Comparison of ENCODE assay signal across 8 mouse cellular contexts in the genomic region with DNA sequence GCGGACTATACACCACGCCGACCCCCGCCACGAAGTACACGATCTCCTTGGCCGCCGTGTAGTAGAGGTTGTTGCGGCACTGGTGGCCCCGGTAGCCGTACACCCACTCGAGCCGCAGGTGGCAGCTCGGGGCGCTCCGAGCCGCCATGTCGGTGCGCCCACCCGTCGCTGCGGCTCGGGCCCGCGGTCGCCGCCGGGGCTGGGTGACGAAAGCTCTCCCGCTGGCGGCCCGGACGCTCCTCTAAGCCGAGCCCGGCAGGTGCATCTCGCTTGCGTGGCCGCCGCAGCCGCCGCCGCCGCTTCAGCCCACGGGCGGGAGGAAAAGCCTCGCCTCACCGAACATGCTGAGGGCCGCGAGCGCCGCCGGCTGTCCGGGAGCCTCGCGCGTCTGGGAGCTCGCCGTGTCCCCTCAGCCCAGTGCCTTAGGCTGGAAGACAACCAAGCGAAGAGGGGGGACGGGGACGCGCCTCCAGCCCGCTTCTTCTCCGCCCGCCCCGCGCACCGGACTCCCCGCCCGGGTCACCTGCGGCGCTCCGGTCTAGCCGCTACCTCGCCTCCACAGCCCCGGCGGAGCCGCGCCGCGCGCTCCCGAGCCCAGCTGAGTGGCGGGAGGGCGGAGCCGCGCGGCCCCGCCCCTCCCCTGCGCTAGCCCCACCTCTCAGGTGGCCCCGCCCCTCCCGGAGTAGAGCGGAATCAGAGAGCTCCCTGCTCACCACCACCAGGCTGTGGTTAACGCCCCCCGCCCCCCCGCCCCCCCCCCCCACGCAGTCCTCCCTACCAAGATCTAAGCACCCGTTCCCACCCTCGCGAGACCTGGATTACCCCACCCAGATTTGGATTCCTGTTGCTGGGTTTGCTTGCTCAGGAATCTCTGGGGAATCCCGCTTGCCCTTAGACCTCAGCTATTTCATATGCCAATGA. TPM values are rescaled to one million over a fixed set of nuclear protein-coding genes. Genes with fewer than 3 reads are reported as not detected.
DNase-seq lines count a peak whose midpoint lies in the region; ATAC-seq and TF ChIP-seq lines count a peak whose summit lies in the region.

A gene (minus strand): TSS at position 604 of the 921 bp plus-strand sequence.

- no peaks in the 10 kb centered on the region for H3K9me3 ChIP-seq in MEL (replicated peaks; ENCODE audit: insufficient read depth, low read length)
- no peaks in the 10 kb centered on the region for H3K9me3 ChIP-seq in forebrain, embryonic 16.5 days (ENCODE audit: control insufficient read depth, low read length)
- no peaks in the 10 kb centered on the region for H3K9me3 ChIP-seq in lung, embryonic 15.5 days

- H3K27me3 ChIP-seq in MEL (ENCODE audit: control insufficient read depth in 1 of 2, insufficient read depth in 2 of 2, low read length in 2 of 2) = peaks cover 3 to 4% of the 10 kb centered on the region in 2 experiments; a peak in 2 of 4 replicates
- H3K27me3 ChIP-seq in forebrain, embryonic 16.5 days (replicated peaks; ENCODE audit: control insufficient read depth, insufficient read depth, low read length) = no peaks in the 10 kb centered on the region
- H3K27me3 ChIP-seq in lung, embryonic 15.5 days = peaks cover 20% of the 10 kb centered on the region

- peak within 1 kb of the TSS; percentile 84 for H3K9ac ChIP-seq in MEL (ENCODE audit: control insufficient read depth, low read depth, low read length, poor library complexity, severe bottlenecking)
- peak within 1 kb of the TSS; percentile 73 for H3K9ac ChIP-seq in forebrain, embryonic 16.5 days (replicated peaks; ENCODE audit: low read depth, low read length)
- peak within 1 kb of the TSS; percentile 43 for H3K9ac ChIP-seq in lung, embryonic 15.5 days

- peak; percentile 83 for DNase-seq in MEL (ENCODE audit: low read depth, low spot score)
- DNase-seq in cerebellum, adult 11-12 months = peak; percentile 85
- DNase-seq in heart, postnatal 36 days = peak; percentile 63 to 68
- peak; percentile 47 to 69 for DNase-seq in layer of hippocampus, adult 8-10 months (ENCODE audit: low spot score in 2 of 2)
- peak; percentile 60 for DNase-seq in ovary, adult 18-20 months (ENCODE audit: low spot score)
- DNase-seq in thymus, postnatal 0 days (ENCODE audit: low spot score) = peak; percentile 92

- peak within 1 kb of the TSS; percentile 65 to 78 for H3K4me3 ChIP-seq in MEL (ENCODE audit: control insufficient read depth in 1 of 2, insufficient read depth in 1 of 2, low read depth in 2 of 2, low read length in 2 of 2)
- H3K4me3 ChIP-seq in forebrain, embryonic 16.5 days (replicated peaks; ENCODE audit: low read length) = peak within 1 kb of the TSS; percentile 75
- H3K4me3 ChIP-seq in lung, embryonic 15.5 days = peak within 1 kb of the TSS; percentile 78

- peaks cover 0 to 5% of the 10 kb centered on the region in 2 experiments; a peak in 1 of 4 replicates for H3K4me1 ChIP-seq in MEL (ENCODE audit: control insufficient read depth in 1 of 2, insufficient read depth in 2 of 2, low read length in 2 of 2)
- peaks cover 12% of the 10 kb centered on the region for H3K4me1 ChIP-seq in forebrain, embryonic 16.5 days (replicated peaks; ENCODE audit: control insufficient read depth, insufficient read depth, low read length)
- 0 out of 2 replicates have a peak, but pooled peaks cover 7% of the 10 kb centered on the region for H3K4me1 ChIP-seq in lung, embryonic 15.5 days

- TF ChIP-seq POLR2A in MEL (IDR thresholded peaks at IDR 0.05; ENCODE audit: control insufficient read depth in 1 of 2, insufficient read depth in 1 of 2, low read depth in 1 of 2, low read length in 2 of 2, poor library complexity in 1 of 2) = peak; percentile 46 to 56; a peak in 2 of 4 replicates

- TF ChIP-seq CTCF in MEL (IDR thresholded peaks at IDR 0.05 in 2 of 3, conservative IDR thresholded peaks at IDR 0.05 in 1 of 3; ENCODE audit: control insufficient read depth in 1 of 3, insufficient read depth in 1 of 3, low read depth in 2 of 3, low read length in 3 of 3, poor library complexity in 1 of 3, severe bottlenecking in 1 of 3) = peak in 1 of 3 experiments; percentile 12; a peak in 2 of 6 replicates

- intact Hi-C loops in heart, postnatal 36 days (cut with DNase I) = no loop called here

- H3K79me2 ChIP-seq in MEL (ENCODE audit: control insufficient read depth, insufficient read depth, low read length, poor library complexity) = no peaks in the 10 kb centered on the region; the same call in 1 of the 2 replicates

- no peak for TF ChIP-seq RAD21 in MEL (IDR thresholded peaks at IDR 0.05; ENCODE audit: low read depth, low read length)

- H3K27ac ChIP-seq in MEL (ENCODE audit: control insufficient read depth, low read depth, low read length) = no peak within 1 kb of the TSS
- peak within 1 kb of the TSS; percentile 77 for H3K27ac ChIP-seq in forebrain, embryonic 16.5 days (ENCODE audit: low read length)
- H3K27ac ChIP-seq in lung, embryonic 15.5 days = no peak within 1 kb of the TSS

- peaks cover 0 to 3% of the 10 kb centered on the region in 2 experiments; a peak in 1 of 4 replicates for H3K36me3 ChIP-seq in MEL (ENCODE audit: control insufficient read depth in 1 of 2, insufficient read depth in 2 of 2, low read length in 2 of 2)
- H3K36me3 ChIP-seq in forebrain, embryonic 16.5 days (ENCODE audit: control insufficient read depth, insufficient read depth) = no peaks in the 10 kb centered on the region
- no peaks in the 10 kb centered on the region for H3K36me3 ChIP-seq in lung, embryonic 15.5 days

- TF ChIP-seq EP300 in MEL (IDR thresholded peaks at IDR 0.05; ENCODE audit: low read depth in 1 of 2, low read length in 2 of 2) = no peak

- peak within 1 kb of the TSS; percentile 73 for H3K4me2 ChIP-seq in forebrain, embryonic 16.5 days (ENCODE audit: low read length)
- H3K4me2 ChIP-seq in lung, embryonic 15.5 days = peak within 1 kb of the TSS; percentile 97

- ATAC-seq in forebrain, embryonic 16.5 days = peak; percentile 89
- peak; percentile 93 for ATAC-seq in lung, embryonic 15.5 days (ENCODE audit: borderline replicate concordance, extremely low read depth, low FRiP score, low TSS enrichment)

- WGBS in forebrain, embryonic 16.5 days = under 1% methylated on average over 88 of the region's 101 CpGs
- under 1% methylated on average over 89 of the region's 101 CpGs for WGBS in lung, embryonic 15.5 days

TF ChIP-seq in MEL, 35 proteins besides CTCF, POLR2A, EP300 and RAD21:
- TF ChIP-seq HCFC1 (IDR thresholded peaks at IDR 0.05; ENCODE audit: low read depth, low read length) (no peak), CHD2 (IDR thresholded peaks at IDR 0.05; ENCODE audit: low read length) (peak; percentile 82), MEF2A (IDR thresholded peaks at IDR 0.05; ENCODE audit: extremely low read depth, insufficient replicate concordance, low read depth, low read length, poor library complexity, severe bottlenecking) (no peak), USF2 (IDR thresholded peaks at IDR 0.05; ENCODE audit: borderline replicate concordance in 1 of 2, insufficient read depth in 1 of 2, low read depth in 1 of 2, low read length in 2 of 2) (no peak), NELFE (IDR thresholded peaks at IDR 0.05; ENCODE audit: low read depth, low read length) (0 out of 2 replicates have a peak, but pooled peaks have one; percentile 39), MYB (IDR thresholded peaks at IDR 0.05; ENCODE audit: low read depth, low read length) (no peak), MAX (IDR thresholded peaks at IDR 0.05; ENCODE audit: low read length) (0 out of 2 replicates have a peak, but pooled peaks have one; percentile 26), GABPA (IDR thresholded peaks at IDR 0.05; ENCODE audit: low read depth, low read length) (no peak)
TF ChIP-seq in MEL: peak in this region for 3.

RNA-seq across cellular contexts. Expression of the gene that starts here (rescaled TPM):
- 4.7 and 6.2 TPM in 2 replicates for total RNA-seq in MEL (2012; rRNA removed)
- polyA plus RNA-seq in MEL (2012; ENCODE audit: insufficient read depth in 1 of 2, insufficient read length in 2 of 2, low read depth in 1 of 2, low replicate concordance in 2 of 2, missing spikeins in 1 of 2) = 10 to 100 TPM in 1 of 2 experiments, not detected in 1; 13.2 TPM
- 16.1 and 25.6 TPM in 2 replicates for polyA plus RNA-seq in forebrain, embryonic 16.5 days (2015; fragmentation: Nextera tagmentation; extraction: Ambion mirVana)
- 1 to 10 TPM; 3.1 to 3.7 TPM for total RNA-seq in heart, postnatal 36 days (2021)
- total RNA-seq in layer of hippocampus, adult 8-10 months (2022) = 100 to 1,000 TPM in 1 of 4 experiments, 10 to 100 TPM in 3; 69.1 to 116 (median 97.2) TPM
- polyA plus RNA-seq in lung, embryonic 15.5 days (2015; fragmentation: Nextera tagmentation; extraction: Ambion mirVana) = 2.5 and 3.6 TPM in 2 replicates
- polyA plus RNA-seq in thymus, postnatal 0 days (2015; fragmentation: Nextera tagmentation; extraction: Ambion mirVana) = 3.1 and 4.7 TPM in 2 replicates
